Mouse (Mus musculus) skeletal muscle tissue, adult 2 months (tissue): ENCODE measurements around the gene G430095P16Rik.
A peak's percentile ranks its signal among the peaks of the same experiment; 100 is the strongest.

Experiments
- DNase-seq: peaks from one replicate; pipeline ENCODE4 v3.0.0-alpha.2; 2012; ENCODE audit warnings: low read depth, low spot score

G430095P16Rik gene

GRCm38 (mm10) chr8:84722850-84723570 lies at the start of gene G430095P16Rik:
Gene G430095P16Rik, plus strand, starts transcription at chr8:84723007.
- DNase-seq = peak; percentile 84

GRCm38 (mm10) chr8:84677305-84677704 lies 45.5 kb upstream of the G430095P16Rik start:
- no peak for DNase-seq

- DNase-seq = no peak
These were observed 41.3 kb upstream of the G430095P16Rik start for GRCm38 (mm10) chr8:84681476-84681875.

GRCm38 (mm10) chr8:84682257-84682656 lies 40.5 kb upstream of the G430095P16Rik start:
- no peak for DNase-seq

GRCm38 (mm10) chr8:84684537-84684936 lies 38.3 kb upstream of the G430095P16Rik start:
- no peak for DNase-seq

- DNase-seq = no peak
These were observed 36.4 kb upstream of the G430095P16Rik start, which contains the start of gene Trmt1 for GRCm38 (mm10) chr8:84686191-84687002. Gene Trmt1, plus strand, starts transcription at chr8:84686307.

GRCm38 (mm10) chr8:84687003-84687704 lies 35.7 kb upstream of the G430095P16Rik start:
- no peak for DNase-seq

GRCm38 (mm10) chr8:84687705-84688100 lies 35.1 kb upstream of the G430095P16Rik start, which contains the start of gene Nacc1:
Gene Nacc1, minus strand, starts transcription at chr8:84687862.
- no peak for DNase-seq

- DNase-seq = peak; percentile 87
These were observed 33.5 kb upstream of the G430095P16Rik start for GRCm38 (mm10) chr8:84689091-84689915.

GRCm38 (mm10) chr8:84693332-84693731 lies 29.5 kb upstream of the G430095P16Rik start:
- DNase-seq = no peak

- DNase-seq = no peak
These were observed 27.7 kb upstream of the G430095P16Rik start for GRCm38 (mm10) chr8:84695140-84695539.

GRCm38 (mm10) chr8:84697166-84698130 lies 25.4 kb upstream of the G430095P16Rik start:
- DNase-seq = no peak

GRCm38 (mm10) chr8:84698288-84698687 lies 24.5 kb upstream of the G430095P16Rik start:
- DNase-seq = no peak

- DNase-seq = no peak
These were observed 23.8 kb upstream of the G430095P16Rik start for GRCm38 (mm10) chr8:84698929-84699401.

- peak; percentile 83 for DNase-seq
These were observed 22.9 kb upstream of the G430095P16Rik start for GRCm38 (mm10) chr8:84699861-84700322.

- no peak for DNase-seq
These were observed 22.3 kb upstream of the G430095P16Rik start for GRCm38 (mm10) chr8:84700526-84700925.

- DNase-seq = no peak
These were observed 21.6 kb upstream of the G430095P16Rik start, which contains the start of gene Lyl1 for GRCm38 (mm10) chr8:84700941-84701911. Gene Lyl1, plus strand, starts transcription at chr8:84701457.

- no peak for DNase-seq
These were observed 20.2 kb upstream of the G430095P16Rik start for GRCm38 (mm10) chr8:84702561-84702960.
